Mouse (Mus musculus) kidney, adult 2 months (tissue): ENCODE data around the gene Gm49325. TPM values are rescaled to one million over a fixed set of nuclear protein-coding genes. Genes with fewer than 3 reads are reported as not detected.
A peak's percentile ranks its signal among the peaks of the same experiment; 100 is the strongest.

Source experiments
- DNase-seq: peaks from one replicate; pipeline ENCODE4 v3.0.0; 2021
- H3K27ac ChIP-seq: fragments of 200-500 bp; 2 replicates; pipeline ENCODE4 v1.5.1; 2012; ENCODE audit warnings: low read depth, low read length, control low read depth, inconsistent platforms; ENCODE audit not compliant: insufficient read depth
- H3K27me3 ChIP-seq: fragments of 200-500 bp; replicated peaks from 2 replicates; pipeline ENCODE4 v1.6.1; 2012; ENCODE audit warnings: mild to moderate bottlenecking, moderate library complexity, low read length, inconsistent platforms; ENCODE audit not compliant: control insufficient read depth, insufficient read depth
- H3K36me3 ChIP-seq: fragments of 200-500 bp; 2 replicates; pipeline ENCODE4 v1.6.1; 2012; ENCODE audit warnings: mild to moderate bottlenecking, moderate library complexity, low read length, inconsistent platforms; ENCODE audit not compliant: control insufficient read depth, insufficient read depth
- H3K4me1 ChIP-seq: fragments of 200-500 bp; 2 replicates; pipeline ENCODE4 v1.6.1; 2011; ENCODE audit warnings: low read length; ENCODE audit not compliant: control insufficient read depth, insufficient read depth
- H3K4me3 ChIP-seq: fragments of 200-500 bp; 2 replicates; pipeline ENCODE4 v1.5.1; 2011; ENCODE audit warnings: mild to moderate bottlenecking, low read depth, low read length, control low read depth; ENCODE audit not compliant: insufficient read depth
- CTCF ChIP-seq: fragments of 200-500 bp; conservative IDR thresholded peaks from 2 replicates; pipeline ENCODE4 v1.5.1; 2011; ENCODE audit warnings: low read depth, mild to moderate bottlenecking, control low read depth, low read length, moderate library complexity, mixed read lengths; ENCODE audit not compliant: insufficient read depth, insufficient read length
- POLR2A ChIP-seq: fragments of 200-500 bp; IDR thresholded peaks from one replicate; pipeline ENCODE4 v1.6.1; 2011; ENCODE audit warnings: low read depth, low read length, control low read depth
- WGBS: fragments of 180-500 bp; shearing (Covaris S2); methylation state at CpG from one replicate; pipeline ENCODE4 v1.1.7; 2018; 5-methylcytosine and 5-hydroxymethylcytosine counted together
- polyA plus RNA-seq: library from polyadenylated mRNA; depleted of rRNA; stranded (reverse); fragments of >200 nt; gene quantifications from 2 replicates; pipeline ENCODE4 v1.2.3, GENCODE M21; 2012

Gene Gm49325
- polyA plus RNA-seq, 1 experiment = not detected

DNA sequence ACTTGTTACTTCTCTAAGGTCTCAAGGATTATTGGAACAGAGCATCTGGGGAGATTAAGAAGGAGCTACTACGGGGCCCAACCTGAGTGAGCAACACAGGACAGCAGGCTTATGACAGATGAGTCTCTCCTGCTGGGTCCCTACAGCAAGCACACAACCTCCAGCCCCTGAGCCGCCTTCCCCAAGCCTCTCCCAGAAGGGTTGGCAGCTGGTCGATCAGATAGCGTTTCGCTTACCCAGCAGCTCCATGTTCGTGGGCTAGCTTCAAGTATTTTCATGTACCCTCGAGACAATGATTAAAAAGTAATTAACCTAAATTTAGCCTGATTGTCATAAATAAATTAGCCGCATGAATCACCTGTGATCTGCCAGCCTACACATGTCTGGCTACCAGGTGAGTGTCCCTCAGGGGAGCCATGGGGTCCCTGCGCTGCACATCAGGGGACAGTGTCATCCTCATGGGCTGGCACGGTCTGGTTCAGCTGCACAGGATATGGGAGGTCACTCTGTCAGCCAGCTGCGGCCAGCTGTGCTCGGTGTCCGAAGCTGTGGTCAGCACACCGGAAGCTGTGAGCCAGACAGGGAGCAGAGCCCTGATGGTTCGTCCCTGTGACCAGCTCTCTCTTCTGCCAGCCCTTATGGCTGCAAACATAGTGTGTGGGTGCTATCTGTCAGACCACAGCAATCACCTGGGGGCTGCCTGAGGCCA is 52.4 kb downstream of the Gm49325 start:
- TF ChIP-seq CTCF (no peak), POLR2A (no peak)
- 24% methylated on average over 15 of the region's 15 CpGs for WGBS
- no peaks in the 10 kb centered on the region for H3K36me3 ChIP-seq
- H3K27ac ChIP-seq = no peak overlapping the region
- DNase-seq = peak; percentile 62
- no peaks in the 10 kb centered on the region for H3K27me3 ChIP-seq
- no peaks in the 10 kb centered on the region for H3K4me1 ChIP-seq
- no peak overlapping the region for H3K4me3 ChIP-seq

DNA sequence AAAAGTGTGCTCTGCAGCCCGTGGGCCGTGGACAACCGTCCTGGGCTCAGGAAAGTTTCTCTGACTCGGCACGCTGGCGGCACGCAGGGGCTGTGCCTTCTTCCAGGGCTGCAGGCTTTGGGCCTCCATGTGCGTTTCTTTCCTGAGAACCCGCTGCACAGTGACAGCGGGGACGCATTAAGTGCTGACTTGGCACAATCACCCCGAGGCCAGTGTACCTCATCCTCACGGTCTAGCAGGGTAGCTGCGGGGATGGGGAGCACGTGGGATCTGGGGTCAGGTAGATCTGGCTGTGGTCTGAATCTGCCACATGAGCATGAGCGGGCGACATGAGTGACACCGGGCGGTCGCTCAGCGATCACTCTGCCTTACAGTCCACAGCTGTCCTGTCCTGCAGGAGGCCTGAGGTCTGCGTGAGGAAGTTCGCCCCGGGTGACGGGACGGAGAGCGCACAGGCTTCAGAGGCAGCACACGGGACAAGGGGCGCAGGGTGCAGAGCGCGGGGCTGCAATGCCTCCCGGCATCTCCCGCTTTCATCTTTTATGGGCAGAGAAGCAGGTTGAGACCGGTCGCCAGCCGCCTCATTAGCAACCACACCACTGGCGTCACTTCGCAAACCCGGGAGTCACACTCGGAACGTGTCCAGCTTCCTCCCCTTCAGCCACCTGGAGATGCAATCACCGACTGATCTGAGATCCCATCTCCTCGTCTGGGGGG is 58.1 kb downstream of the Gm49325 start:
- 29% methylated on average over 43 of the region's 43 CpGs for WGBS
- Histone ChIP-seq H3K4me1 (no peaks in the 10 kb centered on the region), H3K27ac (no peak overlapping the region), H3K27me3 (no peaks in the 10 kb centered on the region), H3K36me3 (no peaks in the 10 kb centered on the region), H3K4me3 (no peak overlapping the region)
- no peak for DNase-seq
- TF ChIP-seq CTCF (no peak), POLR2A (no peak)

- TF ChIP-seq POLR2A = no peak
- TF ChIP-seq CTCF = no peak
- no peaks in the 10 kb centered on the region for H3K4me1 ChIP-seq
- no peak overlapping the region for H3K4me3 ChIP-seq
- H3K27ac ChIP-seq = no peak overlapping the region
- H3K36me3 ChIP-seq = no peaks in the 10 kb centered on the region
- 54% methylated on average over 8 of the region's 8 CpGs for WGBS
- H3K27me3 ChIP-seq = no peaks in the 10 kb centered on the region
- DNase-seq = no peak
These were observed 60.3 kb downstream of the Gm49325 start for GRCm38 (mm10) chr10:77666342-77666741.

- Histone ChIP-seq H3K27ac (no peak overlapping the region), H3K36me3 (no peaks in the 10 kb centered on the region), H3K4me1 (no peaks in the 10 kb centered on the region), H3K27me3 (no peaks in the 10 kb centered on the region), H3K4me3 (no peak overlapping the region)
- no peak for DNase-seq
- WGBS = 59% methylated on average over 4 of the region's 4 CpGs
- TF ChIP-seq POLR2A (no peak), CTCF (no peak)
These were observed 61.4 kb downstream of the Gm49325 start for GRCm38 (mm10) chr10:77667402-77667801.

GRCm38 (mm10) chr10:77670710-77671109 is 64.7 kb downstream of the Gm49325 start:
- WGBS = 84% methylated on average over 4 of the region's 4 CpGs
- DNase-seq = no peak
- Histone ChIP-seq H3K4me3 (no peak overlapping the region), H3K4me1 (no peaks in the 10 kb centered on the region), H3K27ac (no peak overlapping the region), H3K36me3 (no peaks in the 10 kb centered on the region), H3K27me3 (no peaks in the 10 kb centered on the region)
- TF ChIP-seq CTCF = no peak
- TF ChIP-seq POLR2A = no peak

DNA sequence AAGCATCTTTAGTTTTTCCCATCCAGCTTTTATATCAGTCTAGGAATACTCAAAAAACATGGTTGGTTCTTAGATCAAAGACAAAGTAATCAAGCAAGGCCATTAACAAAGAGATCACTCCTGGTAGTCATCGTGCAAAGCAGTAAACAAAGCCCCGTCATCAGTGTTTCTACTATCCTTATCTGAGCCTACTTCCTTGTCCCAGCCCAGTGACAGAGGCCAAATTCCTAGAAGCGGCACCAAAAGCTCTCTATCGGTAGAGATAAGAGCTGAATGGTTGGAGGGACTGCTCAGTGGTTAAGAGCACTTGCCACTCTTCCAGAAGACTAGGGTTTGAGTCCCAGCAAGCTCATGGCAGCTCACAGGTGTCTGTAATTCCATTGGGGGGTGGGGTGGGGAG is 65.5 kb downstream of the Gm49325 start:
- H3K4me3 ChIP-seq = no peak overlapping the region
- no peak for DNase-seq
- no peaks in the 10 kb centered on the region for H3K27me3 ChIP-seq
- H3K4me1 ChIP-seq = no peaks in the 10 kb centered on the region
- 73% methylated on average over 4 of the region's 4 CpGs for WGBS
- no peak overlapping the region for H3K27ac ChIP-seq
- H3K36me3 ChIP-seq = no peaks in the 10 kb centered on the region
- TF ChIP-seq POLR2A (no peak), CTCF (no peak)

- no peak overlapping the region for H3K27ac ChIP-seq
- H3K27me3 ChIP-seq = peaks cover 3% of the 10 kb centered on the region; the same call in 1 of the 2 replicates
- no peaks in the 10 kb centered on the region for H3K36me3 ChIP-seq
- WGBS = 54% methylated on average over 13 of the region's 13 CpGs
- H3K4me1 ChIP-seq = no peaks in the 10 kb centered on the region
- DNase-seq = no peak
- TF ChIP-seq CTCF (no peak), POLR2A (no peak)
- no peak overlapping the region for H3K4me3 ChIP-seq
These were observed 67.8 kb downstream of the Gm49325 start for GRCm38 (mm10) chr10:77673765-77674164.
